Mouse (Mus musculus) CH12.LX (cell line): ENCODE results near the gene Bpifc. TPM values are rescaled to one million over a fixed set of nuclear protein-coding genes. Genes with fewer than 3 reads are reported as not detected.

ENCODE experiments used
- DNase-seq: peaks from one replicate; pipeline ENCODE4 v3.0.0-alpha.2; 2013; ENCODE audit errors: extremely low read depth
- H3K27ac ChIP-seq: 2 replicates; pipeline ENCODE4 v1.5.1; 2012; ENCODE audit warnings: low read depth, mild to moderate bottlenecking, control low read depth, moderate library complexity; ENCODE audit not compliant: insufficient read depth
- H3K27me3 ChIP-seq: replicated peaks from 2 replicates; pipeline ENCODE3; 2012; ENCODE audit warnings: inconsistent platforms
- H3K36me3 ChIP-seq, 2 experiments: replicated peaks in 1 of 2; 2 replicates each; pipeline versions ENCODE3 to v1.6.1; 2012; ENCODE audit warnings: inconsistent platforms in 1 of 2, low read length in 1 of 2, mild to moderate bottlenecking in 1 of 2, mixed read lengths in 1 of 2, moderate library complexity in 1 of 2; ENCODE audit not compliant: control insufficient read depth in 1 of 2, insufficient read depth in 1 of 2
- H3K4me1 ChIP-seq, 2 experiments: 2 replicates each; pipeline ENCODE4 v1.6.1; 2012; ENCODE audit warnings: inconsistent platforms in 1 of 2, moderate library complexity in 1 of 2; ENCODE audit not compliant: insufficient read depth in 2 of 2, control insufficient read depth in 1 of 2
- H3K4me2 ChIP-seq: 2 replicates; pipeline ENCODE4 v1.6.1; 2012; ENCODE audit warnings: low read depth, mild to moderate bottlenecking, control low read depth; ENCODE audit not compliant: poor library complexity, insufficient read depth, severe bottlenecking
- H3K4me3 ChIP-seq, 3 experiments: fragments of 150-350 bp in 1 of 3; sonication (generic) in 1 of 3; replicated peaks in 1 of 3; 2 replicates each; pipeline versions ENCODE3 to v1.5.1; 2011 to 2012; ENCODE audit warnings: low read depth in 2 of 3, low read length in 2 of 3, mild to moderate bottlenecking in 2 of 3, moderate library complexity in 2 of 3, control low read depth in 1 of 3, improper control_type of control experiment in 1 of 3, inconsistent platforms in 1 of 3, mixed read lengths in 1 of 3; ENCODE audit not compliant: poor library complexity in 1 of 3
- H3K79me2 ChIP-seq: replicated peaks from 2 replicates; pipeline ENCODE4 v1.6.1; 2012; ENCODE audit warnings: mild to moderate bottlenecking, moderate library complexity; ENCODE audit not compliant: control insufficient read depth, poor library complexity, insufficient read depth, severe bottlenecking; ENCODE audit errors: extremely low read depth
- H3K9ac ChIP-seq: 2 replicates; pipeline ENCODE4 v1.6.1; 2012; ENCODE audit warnings: low read depth, mild to moderate bottlenecking, control low read depth, moderate library complexity; ENCODE audit not compliant: insufficient read depth
- H3K9me3 ChIP-seq: replicated peaks from 2 replicates; pipeline ENCODE3; 2012; ENCODE audit warnings: low read length, inconsistent platforms, mixed read lengths
- CTCF ChIP-seq, 2 experiments: IDR thresholded peaks in 1 of 2; conservative IDR thresholded peaks in 1 of 2; 2 replicates each; pipeline ENCODE4 v1.5.1; 2011 to 2012; ENCODE audit warnings: low read depth in 2 of 2, low read length in 2 of 2, improper control_type of control experiment in 1 of 2, inconsistent platforms in 1 of 2, mild to moderate bottlenecking in 1 of 2, moderate library complexity in 1 of 2
- E2F4 ChIP-seq: IDR thresholded peaks from 2 replicates; pipeline ENCODE4 v1.6.1; 2011; ENCODE audit warnings: low read depth, low read length, improper control_type of control experiment; ENCODE audit not compliant: insufficient replicate concordance
- MAX ChIP-seq: IDR thresholded peaks from 2 replicates; pipeline ENCODE4 v1.6.1; 2011; ENCODE audit warnings: low read length, improper control_type of control experiment
- MEF2A ChIP-seq: IDR thresholded peaks from 2 replicates; pipeline ENCODE4 v1.6.1; 2014; ENCODE audit warnings: low read depth, mild to moderate bottlenecking, inconsistent platforms, low read length, improper control_type of control experiment, borderline replicate concordance
- MXI1 ChIP-seq: IDR thresholded peaks from 2 replicates; pipeline ENCODE4 v1.6.1; 2011; ENCODE audit warnings: mild to moderate bottlenecking, low read depth, low read length, improper control_type of control experiment
- PAX5 ChIP-seq: IDR thresholded peaks from 2 replicates; pipeline ENCODE4 v1.6.1; 2012; ENCODE audit warnings: low read length, inconsistent platforms, mixed read lengths
- UBTF ChIP-seq: IDR thresholded peaks from 2 replicates; pipeline ENCODE4 v1.6.1; 2012; ENCODE audit warnings: low read depth, mild to moderate bottlenecking, inconsistent platforms, low read length, improper control_type of control experiment, moderate library complexity
- USF2 ChIP-seq: conservative IDR thresholded peaks from 2 replicates; pipeline ENCODE4 v1.6.1; 2011; ENCODE audit warnings: low read depth, low read length, improper control_type of control experiment
- ZC3H11A ChIP-seq: IDR thresholded peaks from 2 replicates; pipeline ENCODE4 v1.6.1; 2012; ENCODE audit warnings: low read depth, mild to moderate bottlenecking, inconsistent platforms, low read length, improper control_type of control experiment
- dilution Hi-C: fragments of 300-500 bp; cut with MboI; formaldehyde crosslinking; loops from 2 replicates; pipeline ENCODE4 v1.14.3; 2020; ENCODE audit warnings: low sequenced_read_pairs; ENCODE audit not compliant: extremely low pct_unique_long_range_greater_than_20kb, extremely low pct_ligation_motif_present
- in situ Hi-C: fragments of 300-500 bp; cut with MboI; formaldehyde crosslinking; loops from 3 replicates; pipeline ENCODE4 v1.14.3; 2019; ENCODE audit warnings: low sequenced_read_pairs, low pct_ligation_motif_present, low pct_unique_long_range_greater_than_20kb, mixed read lengths
- polyA plus RNA-seq: library from polyadenylated mRNA; unstranded; fragments of >175 nt; gene quantifications from 2 replicates; pipeline ENCODE4 v1.2.1, GENCODE M21; 2012; ENCODE audit warnings: low read depth; ENCODE audit not compliant: insufficient read length
- total RNA-seq, 2 experiments: library from RNA; depleted of rRNA; stranded (reverse); fragments of 300-350 nt in 1 of 2; fragments of >200 nt in 1 of 2; gene quantifications; 2 replicates each; pipeline ENCODE4 v1.2.3; 2012 to 2014

Bpifc gene
- total and polyA plus RNA-seq, 3 experiments = not detected

- H3K27me3 ChIP-seq = no peaks in the 10 kb centered on the region
- no peaks in the 10 kb centered on the region for H3K79me2 ChIP-seq
- peaks cover 3% of the 10 kb centered on the region for H3K9me3 ChIP-seq
- TF ChIP-seq USF2 (no peak), PAX5 (no peak), E2F4 (no peak), MXI1 (no peak), UBTF (no peak)
- in situ Hi-C loops = loop anchor here (10.0 kb wide), 2 partner anchors 237 to 397 kb away; no protein-coding TSS in a partner anchor
- dilution Hi-C loops = no loop called here
- H3K4me1 ChIP-seq = no peaks in the 10 kb centered on the region; a peak in 1 of 4 replicates
- H3K9ac ChIP-seq = no peak overlapping the region
- no peak overlapping the region for H3K27ac ChIP-seq
- peaks cover 0 to 43% of the 10 kb centered on the region in 2 experiments for H3K36me3 ChIP-seq
- DNase-seq = no peak
- H3K4me3 ChIP-seq = no peak overlapping the region
- H3K4me2 ChIP-seq = no peak overlapping the region
Measured at GRCm38 (mm10) chr10:86057712-86058111, 46.0 kb upstream of the Bpifc start.

GRCm38 (mm10) chr10:86057286-86057685, 45.6 kb upstream of the Bpifc start:
- peaks cover 3% of the 10 kb centered on the region for H3K9me3 ChIP-seq
- H3K9ac ChIP-seq = no peak overlapping the region
- TF ChIP-seq MXI1 (no peak), UBTF (no peak), ZC3H11A (no peak), MAX (no peak)
- peaks cover 0 to 47% of the 10 kb centered on the region in 2 experiments for H3K36me3 ChIP-seq
- no peaks in the 10 kb centered on the region; a peak in 1 of 4 replicates for H3K4me1 ChIP-seq
- no peaks in the 10 kb centered on the region for H3K79me2 ChIP-seq
- H3K4me3 ChIP-seq = no peak overlapping the region
- H3K27ac ChIP-seq = no peak overlapping the region
- H3K27me3 ChIP-seq = no peaks in the 10 kb centered on the region
- in situ Hi-C loops = loop anchor here (10.0 kb wide), 2 partner anchors 238 to 398 kb away; no protein-coding TSS in a partner anchor
- H3K4me2 ChIP-seq = no peak overlapping the region
- dilution Hi-C loops = no loop called here
- no peak for DNase-seq

GRCm38 (mm10) chr10:86056297-86056903, 44.7 kb upstream of the Bpifc start:
- TF ChIP-seq MEF2A (no peak), CTCF (conservative IDR thresholded peaks at IDR 0.05 in 1 of 2, IDR thresholded peaks at IDR 0.05 in 1 of 2; ENCODE audit: low read depth in 2 of 2, low read length in 2 of 2) (peak in 1 of 2 experiments; percentile 32; a peak in 2 of 4 replicates)
- Histone ChIP-seq H3K4me2 (no peak overlapping the region), H3K4me1 (no peaks in the 10 kb centered on the region; a peak in 1 of 4 replicates), H3K27me3 (no peaks in the 10 kb centered on the region), H3K4me3 (no peak overlapping the region), H3K9ac (no peak overlapping the region), H3K36me3 (peaks cover 0 to 55% of the 10 kb centered on the region in 2 experiments), H3K27ac (no peak overlapping the region), H3K9me3 (no peaks in the 10 kb centered on the region), H3K79me2 (no peaks in the 10 kb centered on the region)
- DNase-seq = no peak
- in situ Hi-C loops (loop anchor here (10.0 kb wide), 2 partner anchors 238 to 398 kb away; no protein-coding TSS in a partner anchor), dilution Hi-C loops (no loop called here)
